Mouse (Mus musculus): Measurements from ENCODE around the gene Ugt1a1. TPM values are rescaled to one million over a fixed set of nuclear protein-coding genes. Genes with fewer than 3 reads are reported as not detected.

The Ugt1a1 gene
- polyA plus RNA-seq, 1 experiment: not detected

DNA sequence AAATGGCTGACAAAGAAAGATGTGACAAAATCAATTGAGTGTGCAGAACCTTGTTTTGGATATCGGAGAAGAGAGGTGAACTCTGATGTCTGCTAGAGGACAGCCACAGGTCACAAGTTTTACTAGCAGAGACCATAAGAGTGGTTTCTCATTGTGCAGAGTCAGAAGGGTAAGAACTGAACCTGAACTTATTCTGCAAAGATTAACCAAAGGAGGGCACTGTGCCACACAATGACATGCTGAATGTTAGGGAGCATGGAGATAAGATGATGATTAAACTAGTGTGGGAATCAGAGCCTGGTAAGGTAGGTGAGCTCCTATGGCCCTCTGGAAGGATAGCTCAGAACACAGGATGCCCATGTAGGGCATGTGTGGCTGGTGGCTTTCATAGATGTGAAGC lies 16.1 kb upstream of the Ugt1a1 start:
- no peak overlapping the region for H3K4me3 ChIP-seq (ENCODE audit: low read depth, low read length)
- TF ChIP-seq EP300 (IDR thresholded peaks at IDR 0.05; ENCODE audit: insufficient read depth, low read depth, low read length): no peak
- TF ChIP-seq POLR2A (IDR thresholded peaks at IDR 0.05; ENCODE audit: insufficient read depth, low read length): no peak
- no peak for TF ChIP-seq CTCF (IDR thresholded peaks at IDR 0.05; ENCODE audit: low read depth, low read length)
- no peaks in the 10 kb centered on the region for H3K4me1 ChIP-seq (ENCODE audit: control insufficient read depth, insufficient read depth, low read length)
- H3K9me3 ChIP-seq (replicated peaks; ENCODE audit: control insufficient read depth, insufficient read depth, low read length, poor library complexity, severe bottlenecking): no peaks in the 10 kb centered on the region
- H3K36me3 ChIP-seq (ENCODE audit: control insufficient read depth, insufficient read depth, low read length, poor library complexity, severe bottlenecking): no peaks in the 10 kb centered on the region
- no peaks in the 10 kb centered on the region for H3K27me3 ChIP-seq (ENCODE audit: control insufficient read depth, insufficient read depth, low read length, poor library complexity, severe bottlenecking)
- no peak overlapping the region for H3K27ac ChIP-seq (ENCODE audit: insufficient read depth, low read length)
- no peak overlapping the region for H3K9ac ChIP-seq (ENCODE audit: low read depth, poor library complexity, severe bottlenecking)

DNA sequence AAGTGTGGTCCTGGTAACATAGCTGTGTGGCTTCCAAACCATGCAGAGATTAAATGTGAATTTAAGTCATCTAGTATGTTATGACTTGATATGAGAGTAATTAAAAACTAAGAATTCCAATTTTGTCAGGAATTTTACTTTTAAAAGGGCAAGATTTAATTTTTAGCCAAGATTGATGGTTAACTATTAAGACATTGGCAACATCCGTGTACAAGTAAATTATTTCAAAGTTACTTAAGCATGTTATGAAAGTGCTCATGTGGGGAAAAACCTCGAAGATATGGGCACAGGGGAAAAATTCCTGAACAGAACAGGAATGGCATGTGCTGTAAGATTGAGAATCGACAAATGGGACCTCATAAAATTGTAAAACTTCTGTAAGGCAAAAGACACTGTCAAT lies 14.3 kb upstream of the Ugt1a1 start:
- Histone ChIP-seq H3K36me3 (ENCODE audit: control insufficient read depth, insufficient read depth, low read length, poor library complexity, severe bottlenecking) (no peaks in the 10 kb centered on the region), H3K4me3 (ENCODE audit: low read depth, low read length) (no peak overlapping the region)
- TF ChIP-seq CTCF (IDR thresholded peaks at IDR 0.05; ENCODE audit: low read depth, low read length) (no peak), POLR2A (IDR thresholded peaks at IDR 0.05; ENCODE audit: insufficient read depth, low read length) (no peak), EP300 (IDR thresholded peaks at IDR 0.05; ENCODE audit: insufficient read depth, low read depth, low read length) (no peak)

GRCm38 (mm10) chr1:88199996-88200395 lies 11.8 kb upstream of the Ugt1a1 start:
- TF ChIP-seq POLR2A (IDR thresholded peaks at IDR 0.05; ENCODE audit: insufficient read depth, low read length) (no peak), EP300 (IDR thresholded peaks at IDR 0.05; ENCODE audit: insufficient read depth, low read depth, low read length) (no peak), CTCF (IDR thresholded peaks at IDR 0.05; ENCODE audit: low read depth, low read length) (no peak)
- H3K36me3 ChIP-seq (ENCODE audit: control insufficient read depth, insufficient read depth, low read length, poor library complexity, severe bottlenecking): no peaks in the 10 kb centered on the region
- 0 out of 2 replicates have a peak, but pooled peaks cover 5% of the 10 kb centered on the region for H3K9me3 ChIP-seq (replicated peaks; ENCODE audit: control insufficient read depth, insufficient read depth, low read length, poor library complexity, severe bottlenecking)
- H3K4me1 ChIP-seq (ENCODE audit: control insufficient read depth, insufficient read depth, low read length): no peaks in the 10 kb centered on the region
- H3K27me3 ChIP-seq (ENCODE audit: control insufficient read depth, insufficient read depth, low read length, poor library complexity, severe bottlenecking): peaks cover 6% of the 10 kb centered on the region
- no peak overlapping the region for H3K9ac ChIP-seq (ENCODE audit: low read depth, poor library complexity, severe bottlenecking)
- H3K4me3 ChIP-seq (ENCODE audit: low read depth, low read length): no peak overlapping the region
- H3K27ac ChIP-seq (ENCODE audit: insufficient read depth, low read length): no peak overlapping the region

More for the DNA sequence above, 14.3 kb upstream of the Ugt1a1 start:
- Histone ChIP-seq H3K4me1 (ENCODE audit: control insufficient read depth, insufficient read depth, low read length) (no peaks in the 10 kb centered on the region), H3K9ac (ENCODE audit: low read depth, poor library complexity, severe bottlenecking) (no peak overlapping the region), H3K27ac (ENCODE audit: insufficient read depth, low read length) (no peak overlapping the region), H3K27me3 (ENCODE audit: control insufficient read depth, insufficient read depth, low read length, poor library complexity, severe bottlenecking) (no peaks in the 10 kb centered on the region), H3K9me3 (replicated peaks; ENCODE audit: control insufficient read depth, insufficient read depth, low read length, poor library complexity, severe bottlenecking) (no peaks in the 10 kb centered on the region)

GRCm38 (mm10) chr1:88200456-88200855 lies 11.3 kb upstream of the Ugt1a1 start, which contains the start of gene Ugt1a2:
Gene Ugt1a2 (plus strand): TSS chr1:88200601.
- H3K36me3 ChIP-seq (ENCODE audit: control insufficient read depth, insufficient read depth, low read length, poor library complexity, severe bottlenecking): no peaks in the 10 kb centered on the region
- peaks cover 8% of the 10 kb centered on the region for H3K27me3 ChIP-seq (ENCODE audit: control insufficient read depth, insufficient read depth, low read length, poor library complexity, severe bottlenecking)
- H3K9me3 ChIP-seq (replicated peaks; ENCODE audit: control insufficient read depth, insufficient read depth, low read length, poor library complexity, severe bottlenecking): 0 out of 2 replicates have a peak, but pooled peaks cover 5% of the 10 kb centered on the region
- no peak within 1 kb of the TSS for H3K4me3 ChIP-seq (ENCODE audit: low read depth, low read length)
- H3K4me1 ChIP-seq (ENCODE audit: control insufficient read depth, insufficient read depth, low read length): no peaks in the 10 kb centered on the region
- no peak for TF ChIP-seq POLR2A (IDR thresholded peaks at IDR 0.05; ENCODE audit: insufficient read depth, low read length)
- no peak for TF ChIP-seq EP300 (IDR thresholded peaks at IDR 0.05; ENCODE audit: insufficient read depth, low read depth, low read length)
- no peak for TF ChIP-seq CTCF (IDR thresholded peaks at IDR 0.05; ENCODE audit: low read depth, low read length)
- H3K9ac ChIP-seq (ENCODE audit: low read depth, poor library complexity, severe bottlenecking): no peak within 1 kb of the TSS
- H3K27ac ChIP-seq (ENCODE audit: insufficient read depth, low read length): no peak within 1 kb of the TSS

DNA sequence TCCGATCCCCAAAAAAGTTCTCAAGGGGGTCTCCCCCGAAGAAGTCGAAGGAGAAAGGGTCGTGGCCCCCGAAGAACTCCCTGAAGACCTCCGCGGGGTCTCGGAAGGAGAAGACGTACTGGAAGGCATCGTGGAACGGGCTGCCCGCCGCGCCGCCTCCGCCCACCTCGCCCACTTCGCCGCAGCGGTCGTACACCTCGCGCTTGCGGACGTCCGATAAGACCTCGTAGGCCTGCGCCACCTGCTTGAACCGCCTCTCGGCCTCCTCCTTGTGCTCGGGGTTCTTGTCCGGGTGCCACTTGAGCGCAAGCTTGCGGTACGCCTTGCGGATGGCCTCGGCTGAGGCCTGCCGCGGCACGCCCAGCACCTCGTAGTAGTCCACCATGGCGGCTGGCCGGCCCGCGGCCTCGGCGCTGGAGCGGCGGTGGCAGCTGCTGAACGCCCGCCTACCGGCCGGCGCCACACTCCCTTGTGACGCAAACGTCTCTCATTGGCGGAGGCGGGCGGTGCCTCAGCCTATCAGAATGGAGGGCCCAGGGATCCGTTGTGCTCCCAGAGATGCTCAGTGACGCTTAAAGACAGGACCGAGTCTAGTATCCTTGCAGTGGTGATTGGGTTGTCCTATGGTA lies 6.4 kb upstream of the Ugt1a1 start, which contains the start of gene Dnajb3:
Dnajb3 (minus strand) TSS at position 489 of the 629 bp plus-strand sequence.
- H3K27me3 ChIP-seq (ENCODE audit: control insufficient read depth, insufficient read depth, low read length, poor library complexity, severe bottlenecking): peaks cover 10% of the 10 kb centered on the region
- H3K9me3 ChIP-seq (replicated peaks; ENCODE audit: control insufficient read depth, insufficient read depth, low read length, poor library complexity, severe bottlenecking): peaks cover 9% of the 10 kb centered on the region; the same call in 1 of the 2 replicates
- TF ChIP-seq EP300 (IDR thresholded peaks at IDR 0.05; ENCODE audit: insufficient read depth, low read depth, low read length) (no peak), POLR2A (IDR thresholded peaks at IDR 0.05; ENCODE audit: insufficient read depth, low read length) (peak; percentile 25), CTCF (IDR thresholded peaks at IDR 0.05; ENCODE audit: low read depth, low read length) (no peak)
- no peaks in the 10 kb centered on the region for H3K36me3 ChIP-seq (ENCODE audit: control insufficient read depth, insufficient read depth, low read length, poor library complexity, severe bottlenecking)
- peak within 1 kb of the TSS; percentile 41 for H3K9ac ChIP-seq (ENCODE audit: low read depth, poor library complexity, severe bottlenecking)
- peaks cover 1% of the 10 kb centered on the region for H3K4me1 ChIP-seq (ENCODE audit: control insufficient read depth, insufficient read depth, low read length)
- H3K4me3 ChIP-seq (ENCODE audit: low read depth, low read length): peak within 1 kb of the TSS; percentile 72
- no peak within 1 kb of the TSS for H3K27ac ChIP-seq (ENCODE audit: insufficient read depth, low read length)

- H3K4me3 ChIP-seq (ENCODE audit: low read depth, low read length): no peak overlapping the region
- H3K9me3 ChIP-seq (replicated peaks; ENCODE audit: control insufficient read depth, insufficient read depth, low read length, poor library complexity, severe bottlenecking): peaks cover 9% of the 10 kb centered on the region; the same call in 1 of the 2 replicates
- H3K27ac ChIP-seq (ENCODE audit: insufficient read depth, low read length): no peak overlapping the region
- peaks cover 1% of the 10 kb centered on the region for H3K4me1 ChIP-seq (ENCODE audit: control insufficient read depth, insufficient read depth, low read length)
- TF ChIP-seq EP300 (IDR thresholded peaks at IDR 0.05; ENCODE audit: insufficient read depth, low read depth, low read length): no peak
- no peak for TF ChIP-seq CTCF (IDR thresholded peaks at IDR 0.05; ENCODE audit: low read depth, low read length)
- no peak for TF ChIP-seq POLR2A (IDR thresholded peaks at IDR 0.05; ENCODE audit: insufficient read depth, low read length)
- H3K9ac ChIP-seq (ENCODE audit: low read depth, poor library complexity, severe bottlenecking): no peak overlapping the region
- H3K27me3 ChIP-seq (ENCODE audit: control insufficient read depth, insufficient read depth, low read length, poor library complexity, severe bottlenecking): peaks cover 10% of the 10 kb centered on the region
- no peaks in the 10 kb centered on the region for H3K36me3 ChIP-seq (ENCODE audit: control insufficient read depth, insufficient read depth, low read length, poor library complexity, severe bottlenecking)
Observed at GRCm38 (mm10) chr1:88206843-88207479, 4.8 kb upstream of the Ugt1a1 start.

Measured in ES-Bruce4 (cell line).